Mouse (Mus musculus) ES-E14 (cell line): ENCODE measurements around the gene Cnot10. TPM values are rescaled to one million over a fixed set of nuclear protein-coding genes. Genes with fewer than 3 reads are reported as not detected.

Source experiments
- DNase-seq: peaks from one replicate; pipeline ENCODE4 v3.0.0-alpha.2; 2013; ENCODE audit warnings: low read depth, low spot score
- H3K27ac ChIP-seq: 2 replicates; pipeline ENCODE4 v1.5.1; 2012; ENCODE audit warnings: low read depth, mild to moderate bottlenecking, low read length, moderate library complexity, mixed read lengths; ENCODE audit not compliant: poor library complexity, insufficient read depth, severe bottlenecking
- H3K36me3 ChIP-seq: 2 replicates; pipeline ENCODE4 v1.6.1; 2012; ENCODE audit warnings: mild to moderate bottlenecking, low read length, moderate library complexity, mixed read lengths; ENCODE audit not compliant: control insufficient read depth, poor library complexity, insufficient read depth, severe bottlenecking
- H3K4me1 ChIP-seq, 2 experiments: fragments of 150-350 bp in 1 of 2; sonication (generic) in 1 of 2; 2 replicates each; pipeline ENCODE4 v1.6.1; 2012; ENCODE audit warnings: low read length in 2 of 2, mild to moderate bottlenecking in 1 of 2, mixed read lengths in 1 of 2; ENCODE audit not compliant: control insufficient read depth in 2 of 2, insufficient read depth in 2 of 2, poor library complexity in 1 of 2
- H3K4me3 ChIP-seq, 2 experiments: fragments of 150-350 bp in 1 of 2; sonication (generic) in 1 of 2; 2 replicates each; pipeline ENCODE4 v1.5.1; 2012; ENCODE audit warnings: low read length in 2 of 2, low read depth in 1 of 2, mild to moderate bottlenecking in 1 of 2, mixed read lengths in 1 of 2; ENCODE audit not compliant: insufficient read depth in 1 of 2, poor library complexity in 1 of 2, severe bottlenecking in 1 of 2
- H3K9ac ChIP-seq: 2 replicates; pipeline ENCODE4 v1.6.1; 2012; ENCODE audit warnings: low read depth, mild to moderate bottlenecking, low read length, mixed read lengths; ENCODE audit not compliant: poor library complexity, insufficient read depth, severe bottlenecking
- H3K9me3 ChIP-seq: fragments of 150-350 bp; sonication (generic); 2 replicates; pipeline ENCODE4 v1.6.1; 2012; ENCODE audit warnings: low read depth, mild to moderate bottlenecking, low read length; ENCODE audit not compliant: control insufficient read depth, insufficient read depth
- CHD2 ChIP-seq: IDR thresholded peaks from 2 replicates; pipeline ENCODE4 v1.6.1; 2014; ENCODE audit warnings: mild to moderate bottlenecking, low read depth, low read length, inconsistent platforms
- HCFC1 ChIP-seq: IDR thresholded peaks from 2 replicates; pipeline ENCODE4 v1.6.1; 2012; ENCODE audit warnings: low read length, inconsistent platforms, borderline replicate concordance; ENCODE audit not compliant: insufficient read depth
- MAFK ChIP-seq: IDR thresholded peaks from 2 replicates; pipeline ENCODE4 v1.6.1; 2014; ENCODE audit warnings: mild to moderate bottlenecking, low read depth, low read length, inconsistent platforms; ENCODE audit not compliant: insufficient read depth
- ZC3H11A ChIP-seq: IDR thresholded peaks from 2 replicates; pipeline ENCODE4 v1.6.1; 2012; ENCODE audit warnings: low read depth, mild to moderate bottlenecking, inconsistent platforms, low read length, borderline replicate concordance
- ZNF384 ChIP-seq: IDR thresholded peaks from 2 replicates; pipeline ENCODE4 v1.6.1; 2012; ENCODE audit warnings: low read depth, low read length, inconsistent platforms
- in situ Hi-C, 2 experiments: fragments of 600-800 bp; cut with MboI; formaldehyde crosslinking; loops; one replicate each; pipeline ENCODE4 v1.15.1; 2025; ENCODE audit warnings: low sequenced_read_pairs in 2 of 2, inconsistent platforms in 1 of 2; ENCODE audit not compliant: unreplicated experiment in 2 of 2
- total RNA-seq: library from RNA; depleted of rRNA; stranded (reverse); fragments of 300-350 nt; gene quantifications from 2 replicates; pipeline ENCODE4 v1.2.3, GENCODE M21; 2012

Cnot10 gene
- total RNA-seq, 1 experiment, result 73.0 TPM

DNA sequence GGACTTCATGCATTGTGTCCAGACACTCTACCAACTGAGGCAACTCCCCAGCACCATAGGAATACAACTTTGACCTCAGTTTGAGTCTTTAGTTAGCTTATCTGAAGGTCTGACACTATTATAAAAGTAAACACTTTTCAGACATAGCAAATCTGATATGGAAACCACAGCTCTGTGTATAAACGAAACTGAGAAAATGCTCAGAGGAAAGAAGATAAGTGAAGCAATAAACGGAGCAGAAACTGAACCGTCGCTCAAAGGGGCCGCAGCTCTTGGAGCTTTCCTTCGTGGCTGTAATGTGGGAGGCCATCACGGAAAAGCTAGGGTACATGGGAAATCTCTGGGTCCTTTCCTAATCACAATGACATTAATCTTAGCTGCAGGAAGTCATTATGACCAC lies 46.3 kb upstream of the Cnot10 start:
- Histone ChIP-seq H3K4me1 (peaks cover 2 to 4% of the 10 kb centered on the region in 2 experiments; a peak in 3 of 4 replicates), H3K4me3 (no peak overlapping the region), H3K9me3 (no peaks in the 10 kb centered on the region), H3K9ac (no peak overlapping the region), H3K36me3 (no peaks in the 10 kb centered on the region), H3K27ac (no peak overlapping the region)
- no peak for TF ChIP-seq ZC3H11A
- TF ChIP-seq CHD2, result no peak
- TF ChIP-seq HCFC1, result no peak
- no peak for TF ChIP-seq MAFK
- in situ Hi-C loops, result no loop called here
- no peak for DNase-seq

- Histone ChIP-seq H3K4me1 (no peaks in the 10 kb centered on the region), H3K4me3 (no peak overlapping the region), H3K27ac (no peak overlapping the region), H3K9me3 (no peaks in the 10 kb centered on the region), H3K36me3 (no peaks in the 10 kb centered on the region), H3K9ac (no peak overlapping the region)
- no peak for TF ChIP-seq CHD2
- TF ChIP-seq MAFK, result no peak
- TF ChIP-seq ZC3H11A, result no peak
- TF ChIP-seq HCFC1, result no peak
- no peak for TF ChIP-seq ZNF384
- DNase-seq, result no peak
- in situ Hi-C loops, result no loop called here
These were observed 42.2 kb upstream of the Cnot10 start for GRCm38 (mm10) chr9:114682193-114682592.

DNA sequence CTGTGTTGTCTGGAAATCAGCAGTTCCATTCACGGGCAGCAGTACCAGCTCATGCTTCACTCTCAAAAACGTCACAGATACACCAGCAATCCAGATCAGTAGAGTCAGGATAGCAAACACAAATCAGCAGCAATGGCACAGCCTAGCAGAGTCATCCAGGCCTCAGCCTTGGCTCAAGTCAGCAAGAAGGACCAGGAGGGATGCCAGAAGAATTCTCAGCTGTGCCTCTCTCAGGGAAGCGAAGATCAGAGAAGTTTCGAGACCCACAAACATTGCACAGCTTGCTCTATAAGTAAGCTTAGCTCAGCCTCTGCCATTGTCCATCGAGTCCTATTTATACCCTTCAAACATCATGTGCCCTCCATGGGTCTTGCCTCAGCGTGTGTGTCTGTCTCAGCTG lies 40.5 kb upstream of the Cnot10 start:
- Histone ChIP-seq H3K4me3 (no peak overlapping the region), H3K9ac (no peak overlapping the region), H3K9me3 (no peaks in the 10 kb centered on the region), H3K36me3 (no peaks in the 10 kb centered on the region), H3K4me1 (no peaks in the 10 kb centered on the region), H3K27ac (no peak overlapping the region)
- in situ Hi-C loops, result no loop called here
- TF ChIP-seq ZNF384 (no peak), MAFK (no peak), CHD2 (no peak), ZC3H11A (no peak), HCFC1 (no peak)
- DNase-seq, result no peak

DNA sequence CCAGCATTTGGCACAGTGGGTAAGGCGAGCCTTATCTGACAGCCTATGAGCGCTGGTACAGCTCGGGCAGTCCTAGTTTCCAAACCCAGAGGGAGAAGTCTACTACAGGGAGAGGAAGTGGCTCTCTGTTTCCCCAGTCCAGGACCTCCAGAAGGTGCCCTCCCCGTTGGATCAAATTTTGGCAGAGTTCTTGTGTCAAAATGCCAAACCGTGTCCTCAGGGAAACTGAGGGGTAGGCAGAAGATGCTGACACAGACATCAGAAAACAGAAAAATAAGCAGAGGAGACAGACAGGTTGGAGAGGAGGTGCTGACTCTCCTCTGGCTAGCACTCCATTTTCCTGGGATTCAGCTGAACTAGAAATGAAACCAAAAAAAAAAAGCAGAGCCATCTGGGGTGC lies 40.0 kb upstream of the Cnot10 start:
- no peak overlapping the region for H3K4me3 ChIP-seq
- no peak overlapping the region for H3K27ac ChIP-seq
- DNase-seq, result no peak
- TF ChIP-seq CHD2 (no peak), ZNF384 (no peak), HCFC1 (no peak), MAFK (no peak), ZC3H11A (no peak)
- H3K36me3 ChIP-seq, result no peaks in the 10 kb centered on the region
- H3K9me3 ChIP-seq, result no peaks in the 10 kb centered on the region
- in situ Hi-C loops, result no loop called here
- H3K9ac ChIP-seq, result no peak overlapping the region
- H3K4me1 ChIP-seq, result no peaks in the 10 kb centered on the region

DNA sequence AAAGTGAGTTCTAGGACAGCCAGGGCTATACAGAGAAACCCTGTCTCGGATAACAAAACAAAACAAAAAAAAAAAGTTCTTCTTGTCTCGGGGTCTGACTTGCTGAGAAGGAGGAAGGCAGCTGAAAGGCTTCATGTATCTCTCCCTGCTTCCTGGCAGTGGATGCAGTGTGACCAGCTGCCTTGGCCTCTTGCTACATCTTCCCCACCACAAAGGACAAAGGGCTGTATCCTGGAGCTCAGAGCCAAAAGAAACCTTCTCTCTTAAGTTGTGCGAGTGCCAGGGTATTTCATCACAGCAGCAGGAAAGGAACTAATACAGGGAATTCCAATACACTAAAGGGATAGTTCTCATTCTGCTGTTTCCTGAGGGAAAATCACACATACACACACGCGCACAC lies 38.6 kb upstream of the Cnot10 start:
- Histone ChIP-seq H3K9ac (no peak overlapping the region), H3K36me3 (no peaks in the 10 kb centered on the region), H3K4me1 (peaks cover under 1 to 3% of the 10 kb centered on the region in 2 experiments; a peak in 2 of 4 replicates), H3K4me3 (no peak overlapping the region), H3K9me3 (no peaks in the 10 kb centered on the region), H3K27ac (no peak overlapping the region)
- in situ Hi-C loops, result no loop called here
- DNase-seq, result no peak
- TF ChIP-seq CHD2, result no peak
- no peak for TF ChIP-seq HCFC1
- no peak for TF ChIP-seq ZC3H11A
- TF ChIP-seq ZNF384, result no peak
- no peak for TF ChIP-seq MAFK
